Mouse (Mus musculus) gastrocnemius, adult 18-20 months (tissue): ENCODE measurements around the gene Zfp146. TPM values are rescaled to one million over a fixed set of nuclear protein-coding genes. Genes with fewer than 3 reads are reported as not detected.
"Not testable (repeated sequence)": the region's sequence is repeated elsewhere in the genome, so short reads cannot be mapped to it uniquely, and the experiment has no call there.

Experiments
- DNase-seq: peaks from one replicate; pipeline ENCODE4 v3.0.0; 2021; ENCODE audit warnings: low spot score
- total RNA-seq, 2 experiments: library from RNA; stranded (reverse); gene quantifications; 2 replicates each; pipeline ENCODE4 v1.2.3; 2021

The Zfp146 gene
- total RNA-seq, 2 experiments from 2014 or later, result 24.7 to 28.7 TPM

DNA sequence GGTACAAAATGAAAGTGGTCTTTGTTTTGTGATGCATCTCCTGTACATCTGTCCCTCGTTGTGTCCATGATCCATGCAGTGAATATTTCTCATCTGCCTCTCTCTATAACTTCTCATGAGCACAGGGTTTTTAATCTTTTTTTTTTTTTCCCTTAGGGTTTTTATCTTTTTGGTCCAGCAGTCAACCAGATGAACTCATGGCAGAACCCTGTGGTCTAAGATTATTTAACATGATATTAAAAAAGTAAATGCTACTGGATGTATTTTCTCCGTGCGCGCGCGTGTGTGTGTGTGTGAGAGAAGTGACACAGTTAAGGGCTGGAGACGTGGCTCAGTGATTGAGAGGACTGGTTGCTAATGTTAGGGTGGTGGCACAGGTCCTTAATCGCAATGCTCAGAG, 39.6 kb downstream of the Zfp146 start:
- DNase-seq, result no peak

DNA sequence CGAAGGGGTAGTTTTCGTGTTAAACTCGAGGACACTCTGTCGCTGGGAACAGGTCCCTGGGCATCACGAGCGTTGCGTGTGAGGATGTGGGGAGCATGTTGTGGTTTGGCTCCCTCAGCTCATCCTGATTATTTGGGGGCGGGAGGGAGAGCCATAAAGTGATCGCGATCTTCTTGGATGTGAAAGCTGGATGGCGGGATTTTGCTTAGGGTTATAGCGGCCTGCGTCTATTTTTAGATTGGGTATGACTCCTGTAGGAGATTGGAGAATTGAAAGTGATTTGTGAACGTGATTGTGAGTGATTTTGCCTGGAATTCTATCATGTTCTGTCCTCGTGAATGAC, 47.4 kb downstream of the Zfp146 start:
- no peak for DNase-seq

DNA sequence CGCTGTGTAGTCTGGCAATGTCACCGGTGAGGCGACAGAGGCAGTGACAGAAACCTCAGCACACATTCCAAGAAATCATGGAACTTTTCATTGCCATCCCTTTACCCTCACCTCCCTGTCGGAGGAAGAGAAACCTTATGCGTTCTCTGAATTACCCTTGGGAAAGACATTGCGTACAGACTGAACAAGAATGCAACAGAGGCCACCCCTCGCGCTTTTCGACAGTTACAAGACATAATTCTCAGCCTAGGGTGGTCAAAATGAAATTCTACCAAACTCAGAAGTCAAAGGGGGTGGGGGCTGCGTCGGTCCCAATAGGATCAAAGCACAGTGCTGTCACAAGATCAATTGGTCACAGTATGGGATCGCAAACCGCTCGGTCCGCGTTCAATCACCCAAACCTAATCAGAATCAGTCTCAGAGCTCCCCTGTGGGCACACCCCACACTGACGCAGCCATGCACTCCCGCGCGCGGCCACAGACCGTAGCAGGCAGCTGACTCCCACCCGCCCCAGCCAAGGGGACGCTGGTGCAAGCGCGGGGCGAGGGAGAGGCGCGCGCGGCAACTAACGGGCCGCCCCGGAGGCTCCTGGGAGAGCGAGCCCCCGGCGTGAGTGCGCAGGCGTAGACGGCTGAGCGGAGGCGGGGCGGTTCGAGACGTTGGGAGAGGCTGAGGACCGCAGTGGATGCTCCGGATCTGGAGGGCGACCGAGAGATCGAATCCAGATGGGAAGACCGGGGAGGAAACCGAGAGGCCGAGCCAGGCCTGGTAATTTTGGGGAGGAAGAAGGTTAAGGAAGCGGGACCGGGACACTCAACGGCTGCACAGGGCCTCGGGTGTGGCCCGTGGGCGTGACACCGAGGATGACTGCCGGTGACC, 48.0 kb downstream of the Zfp146 start, which contains the start of gene Zfp382:
Zfp382 (plus strand) TSS at position 635 of the 880 bp plus-strand sequence.
- DNase-seq, result peak; percentile 89

DNA sequence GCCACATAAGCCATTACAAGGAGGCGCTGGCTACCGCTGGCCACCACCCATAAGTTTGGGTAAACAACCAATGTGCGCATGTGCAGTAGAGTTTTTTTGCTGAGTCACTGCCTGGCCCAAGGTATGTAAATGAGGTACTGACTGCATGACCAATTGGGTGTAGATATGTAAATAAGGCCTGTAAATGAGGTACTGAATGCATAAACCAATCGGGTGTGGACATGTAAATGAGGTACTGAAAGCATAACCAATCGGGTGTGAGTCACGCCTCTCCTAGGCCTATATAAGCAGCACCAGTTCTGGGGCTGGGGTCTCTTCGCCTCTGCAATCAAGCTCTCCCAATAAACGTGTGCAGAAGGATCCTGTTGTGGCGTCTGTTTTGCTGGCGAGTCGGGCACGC, 51.6 kb downstream of the Zfp146 start:
- not testable (repeated sequence) for DNase-seq

DNA sequence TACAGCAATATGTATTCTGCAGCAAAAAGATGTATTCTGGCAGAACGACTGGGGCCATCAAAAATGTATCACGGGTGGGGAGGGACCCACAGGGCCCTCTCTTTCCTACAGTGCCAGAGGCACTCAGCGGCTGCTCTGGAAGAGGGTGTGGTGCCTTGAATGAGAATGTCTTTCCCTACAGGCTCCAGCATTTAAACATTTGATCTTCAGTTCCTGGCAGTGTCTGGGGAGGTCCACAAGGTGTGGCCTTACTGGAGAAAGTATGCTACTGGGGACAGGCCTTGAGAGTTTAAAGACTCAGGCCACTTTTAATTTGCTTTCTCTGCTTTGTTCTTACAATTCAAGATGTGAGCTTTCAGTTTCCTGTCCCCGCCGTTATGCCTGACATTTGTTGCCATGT, 53.5 kb downstream of the Zfp146 start:
- DNase-seq, result no peak

Other genes with a start within 250 kb of the Zfp146 start
- 1 to 10 TPM; 5.4 to 6.4 TPM for gene Zfp74, start 215.7 kb downstream of the Zfp146 start, total RNA-seq
- gene Zfp568, start 185.8 kb downstream of the Zfp146 start, total RNA-seq, result 10 to 100 TPM; 11.0 to 16.9 TPM
- 1 to 10 TPM; 2.1 to 2.3 TPM for gene Zfp14, start 118.4 kb downstream of the Zfp146 start, total RNA-seq
- gene Zfp82, start 96.8 kb downstream of the Zfp146 start, total RNA-seq, result 1 to 10 TPM; 1.6 to 2.7 TPM
- not detected for gene Gm26920, start 79.3 kb downstream of the Zfp146 start, total RNA-seq
- gene Zfp566, start 79.2 kb downstream of the Zfp146 start, total RNA-seq, result 1 to 10 TPM; 2.2 to 3.4 TPM
- 10 to 100 TPM; 33.3 to 37.9 TPM for gene Zfp260, start 75.0 kb downstream of the Zfp146 start, total RNA-seq
- 1 to 10 TPM; 1.3 TPM for gene Zfp382, start 47.8 kb downstream of the Zfp146 start, total RNA-seq
- 100 to 1,000 TPM; 938 to 989 TPM for gene Cox7a1, start 14.4 kb upstream of the Zfp146 start, total RNA-seq
- 100 to 1,000 TPM; 198 to 205 TPM for gene Capns1, start 29.1 kb upstream of the Zfp146 start, total RNA-seq
- 10 to 100 TPM; 57.1 to 57.7 TPM for gene Polr2i, start 62.2 kb upstream of the Zfp146 start, total RNA-seq
- 10 to 100 TPM; 29.6 to 31.9 TPM for gene Tbcb, start 62.5 kb upstream of the Zfp146 start, total RNA-seq
- not detected for gene Ovol3, start 66.0 kb upstream of the Zfp146 start, total RNA-seq
- not detected for gene Thap8, start 110.3 kb upstream of the Zfp146 start, total RNA-seq
- 1 to 10 TPM; 2.0 to 2.2 TPM for gene Wdr62, start 110.7 kb upstream of the Zfp146 start, total RNA-seq
- 1 to 10 TPM; 3.2 to 4.3 TPM for gene Clip3, start 122.0 kb upstream of the Zfp146 start, total RNA-seq
- 10 to 100 TPM; 20.6 to 24.6 TPM for gene Alkbh6, start 139.0 kb upstream of the Zfp146 start, total RNA-seq
- 1 to 10 TPM; 2.0 to 2.1 TPM for gene Syne4, start 145.1 kb upstream of the Zfp146 start, total RNA-seq
- under 1 TPM; 0.59 TPM for gene E130208F15Rik, start 152.0 kb upstream of the Zfp146 start, total RNA-seq
- gene Sdhaf1, start 154.1 kb upstream of the Zfp146 start, total RNA-seq, result 1 to 10 TPM; 6.5 to 7.6 TPM
- 1 to 10 TPM; 4.7 to 5.3 TPM for gene Lrfn3, start 193.0 kb upstream of the Zfp146 start, total RNA-seq
- gene Tyrobp, start 244.0 kb upstream of the Zfp146 start, total RNA-seq, result 1 to 10 TPM; 3.3 to 6.3 TPM